Mouse (Mus musculus): ENCODE measurements around the gene Abhd12b. TPM values are rescaled to one million over a fixed set of nuclear protein-coding genes. Genes with fewer than 3 reads are reported as not detected.

The Abhd12b gene
- total RNA-seq, 1 experiment from 2014 or later, result not detected

GRCm38 (mm10) chr12:70208214-70208613 is 54.3 kb downstream of the Abhd12b start:
- no peak for DNase-seq

GRCm38 (mm10) chr12:70212501-70212900 is 58.6 kb downstream of the Abhd12b start:
- no peak for DNase-seq

DNA sequence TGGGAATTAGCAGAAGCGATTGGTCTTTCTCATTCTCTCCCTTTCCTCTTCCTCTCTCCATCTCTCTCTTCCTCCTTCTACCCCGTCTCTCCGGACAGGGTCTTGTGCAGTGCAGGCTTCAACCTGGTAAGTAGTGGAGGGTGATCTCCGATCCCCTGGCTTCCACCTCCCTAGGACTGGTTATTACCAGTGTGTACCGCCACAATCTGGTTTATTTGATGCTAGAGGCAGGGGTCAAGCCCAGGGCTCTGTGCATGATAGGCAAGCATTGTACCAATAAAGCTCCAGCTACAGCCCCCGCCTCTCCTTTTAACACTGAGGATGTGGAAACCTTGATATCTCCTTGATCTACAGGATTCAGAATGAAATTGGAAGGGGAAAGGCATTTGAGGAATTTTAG is 59.7 kb downstream of the Abhd12b start:
- no peak for DNase-seq

DNA sequence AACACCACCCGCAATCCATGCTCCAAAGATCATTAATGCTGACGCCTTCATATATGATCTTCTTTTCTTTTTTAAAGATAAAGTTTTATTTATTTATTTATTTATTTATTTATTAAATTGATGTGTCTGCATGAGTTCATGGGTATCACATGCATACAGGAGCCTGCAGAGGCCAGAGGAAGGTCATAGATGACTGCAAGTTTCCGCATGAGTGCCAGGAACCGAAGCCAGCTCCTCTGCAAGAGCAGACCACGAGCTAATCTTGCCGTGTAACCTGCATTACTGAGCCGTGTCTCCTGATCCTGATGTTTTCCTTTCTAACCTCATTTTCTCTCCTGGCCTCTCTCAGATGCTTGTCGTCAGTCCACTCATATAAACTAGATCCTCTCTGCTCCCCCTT is 60.3 kb downstream of the Abhd12b start:
- no peak for DNase-seq

DNA sequence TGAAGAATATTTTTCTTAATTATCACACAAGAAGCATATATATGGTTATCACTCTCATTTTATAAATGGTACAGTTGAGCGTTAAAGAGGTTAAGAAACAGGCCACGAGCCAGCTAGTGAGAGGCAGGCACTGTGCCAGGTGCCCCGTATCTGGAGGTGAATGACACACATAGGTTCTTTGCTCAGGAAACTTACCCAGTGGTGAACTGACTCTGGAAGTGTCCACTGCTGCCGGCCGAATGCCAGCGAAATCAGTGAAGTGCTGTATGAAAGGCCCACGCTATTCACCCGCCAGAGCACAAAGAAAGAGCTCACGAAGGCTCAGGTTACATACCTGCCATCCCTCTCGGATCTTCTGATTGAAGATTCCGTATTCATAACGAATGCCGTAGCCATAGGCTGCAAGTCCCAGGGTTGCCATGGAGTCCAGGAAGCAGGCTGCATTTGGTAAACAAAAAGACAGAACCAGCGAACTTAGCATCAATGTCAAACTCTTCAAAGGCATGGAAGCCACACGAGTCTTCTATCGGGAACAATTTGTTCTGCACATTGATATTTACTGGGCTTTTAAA is 62.4 kb downstream of the Abhd12b start:
- no peak for DNase-seq

DNA sequence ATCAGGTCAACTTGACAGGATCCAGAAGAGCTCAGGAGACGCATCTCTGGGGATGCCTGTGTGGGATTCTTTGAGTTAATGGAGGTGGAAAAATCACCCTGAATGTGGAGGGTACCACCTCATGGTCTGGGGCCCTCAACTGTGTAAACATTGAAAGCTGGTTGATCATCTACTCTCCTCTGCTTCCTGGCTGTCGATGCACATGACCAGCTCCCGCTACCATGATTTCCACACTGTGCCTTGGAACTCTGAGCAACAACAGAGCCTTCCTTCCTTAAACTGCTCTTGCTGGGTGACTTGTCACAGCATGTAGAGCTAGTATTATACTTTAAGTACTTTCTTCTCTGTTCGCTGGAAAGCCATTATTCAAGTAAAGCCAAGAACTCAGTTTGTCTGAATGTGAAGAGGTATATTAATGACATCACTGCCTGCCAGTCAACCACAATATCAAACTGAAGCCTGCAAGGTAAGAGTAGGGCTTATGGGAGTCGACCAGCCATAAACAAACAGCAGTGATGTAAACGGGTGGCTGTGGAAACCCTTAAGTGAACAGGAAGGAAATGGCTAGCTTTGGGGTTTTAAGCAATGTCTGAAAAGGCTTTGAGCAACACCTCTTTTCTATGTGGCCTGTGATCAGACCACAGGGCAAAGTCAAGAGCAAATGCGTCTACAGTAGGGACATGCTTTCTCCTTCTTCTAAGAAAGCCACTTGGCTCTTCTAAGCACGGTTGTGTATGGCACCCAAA is 65.0 kb downstream of the Abhd12b start:
- DNase-seq, result no peak

DNA sequence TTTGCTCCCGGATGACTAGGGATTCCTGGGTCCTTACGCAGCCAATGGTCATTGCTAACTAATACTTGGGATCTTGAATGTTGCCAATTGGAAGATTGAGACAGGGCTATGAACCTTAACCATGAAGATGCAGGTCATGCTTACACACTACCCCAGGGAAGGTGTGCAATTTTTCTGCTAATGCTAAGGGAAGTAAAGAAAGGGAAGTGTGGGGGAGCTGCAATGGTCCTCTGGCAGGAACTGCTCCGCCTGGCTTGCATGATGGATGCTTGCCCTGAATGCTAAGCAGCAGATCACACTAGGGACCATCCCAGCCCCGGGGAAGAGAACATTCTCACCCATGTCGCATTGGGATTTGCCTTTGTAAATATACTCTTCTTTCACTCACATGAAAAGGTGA is 67.5 kb downstream of the Abhd12b start:
- no peak for DNase-seq

DNA sequence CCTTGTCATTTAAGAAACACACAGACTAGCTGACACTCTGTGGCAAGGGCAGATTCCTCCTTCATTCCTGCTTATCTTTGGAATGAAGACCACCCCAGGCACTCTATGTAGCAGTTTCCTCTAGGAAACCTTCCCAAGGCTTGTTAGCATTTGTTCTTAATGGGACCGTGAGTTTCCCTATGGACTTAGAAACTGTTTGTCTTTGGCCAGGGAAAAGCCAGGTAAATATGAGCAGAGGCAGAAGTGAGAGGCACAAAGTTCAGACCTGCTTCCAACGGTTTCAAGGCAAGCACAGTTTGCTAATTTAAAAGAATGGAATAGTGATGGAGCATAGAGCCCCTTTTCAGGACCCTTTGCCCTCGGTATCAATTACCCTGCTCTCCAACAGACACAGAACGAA is 69.4 kb downstream of the Abhd12b start:
- no peak for DNase-seq

GRCm38 (mm10) chr12:70226655-70227054 is 72.7 kb downstream of the Abhd12b start:
- DNase-seq, result no peak

- DNase-seq, result peak; percentile 82
Observed at GRCm38 (mm10) chr12:70227121-70227932, 73.4 kb downstream of the Abhd12b start.

GRCm38 (mm10) chr12:70228155-70228554 is 74.2 kb downstream of the Abhd12b start:
- DNase-seq, result no peak

DNA sequence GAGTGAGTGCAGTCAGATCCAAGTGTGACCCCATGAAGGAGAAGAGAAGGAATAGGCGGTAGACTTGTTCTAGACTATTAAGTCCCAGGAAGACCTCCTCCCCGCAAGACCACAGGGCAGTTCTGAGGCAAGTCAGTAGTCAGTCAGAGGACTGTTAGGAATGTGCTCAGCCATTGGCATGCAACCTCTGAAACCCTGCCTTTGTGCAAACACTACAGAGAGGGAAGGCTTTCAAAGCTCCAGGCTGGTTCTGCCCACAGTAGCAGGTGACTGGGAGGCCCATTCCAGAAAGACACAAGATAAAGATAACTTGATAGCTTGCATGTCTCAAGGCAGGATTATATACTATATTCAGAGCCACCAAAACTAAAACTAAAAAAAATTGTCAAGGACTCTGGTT is 77.4 kb downstream of the Abhd12b start, which contains the start of gene Pygl:
Gene Pygl (minus strand): TSS at position 195 of the 400 bp plus-strand sequence.
- no peak for DNase-seq

DNA sequence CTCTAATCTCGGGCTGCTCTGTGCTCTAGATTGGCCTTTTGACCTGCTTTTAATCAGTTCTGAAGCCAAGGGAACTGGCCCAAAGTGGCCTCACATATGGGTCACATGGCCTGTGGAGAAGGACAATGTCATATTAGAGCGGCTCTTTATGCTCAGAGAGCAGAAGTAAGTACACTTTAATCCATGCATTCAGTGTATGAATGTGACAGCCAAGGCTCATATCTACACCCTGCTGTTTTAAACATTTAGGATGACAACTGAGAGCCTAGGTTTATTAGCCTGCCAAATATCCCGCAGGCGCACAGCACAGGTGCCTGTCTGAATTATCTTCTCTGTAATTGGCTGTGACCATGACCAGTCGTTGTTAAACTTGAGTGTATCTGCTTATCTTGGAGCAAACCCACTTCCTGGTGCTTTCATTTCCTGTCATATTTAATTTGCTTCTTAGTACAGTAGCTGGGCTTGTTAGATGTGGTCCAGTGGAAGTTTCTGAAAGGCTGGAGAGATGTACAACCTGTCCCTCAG is 78.1 kb downstream of the Abhd12b start:
- no peak for DNase-seq

Other genes starting within 250 kb of the Abhd12b start
- 45.5 and 46.7 TPM in 2 replicates for gene Sav1, start 167.1 kb upstream of the Abhd12b start, total RNA-seq (2021)
- 30.8 and 42.1 TPM in 2 replicates for gene Nin, start 40.4 kb upstream of the Abhd12b start, total RNA-seq (2021)
- 82.2 and 92.3 TPM in 2 replicates for gene Pygl, start 77.3 kb downstream of the Abhd12b start, total RNA-seq (2021)
- gene Trim9, start 193.5 kb downstream of the Abhd12b start, total RNA-seq (2021), result 1.5 and 2.3 TPM in 2 replicates